Mouse (Mus musculus) lung, embryonic 16.5 days (tissue): ENCODE measurements around the gene Dennd1a. TPM values are rescaled to one million over a fixed set of nuclear protein-coding genes. Genes with fewer than 3 reads are reported as not detected.

Source experiments
- ATAC-seq: fragments of 200-750 bp; cut with Nextera tagmentation; 2 replicates; pipeline ENCODE4 v1.8.0; 2017; ENCODE audit warnings: low read depth, mild to moderate bottlenecking, moderate library complexity
- H3K27ac ChIP-seq: fragments of 300-500 bp; sonication (generic); 2 replicates; pipeline ENCODE4 v1.5.1; 2014; ENCODE audit warnings: mild to moderate bottlenecking, control low read depth, low read length
- H3K27me3 ChIP-seq: fragments of 300-500 bp; sonication (generic); 2 replicates; pipeline ENCODE4 v1.6.1; 2014; ENCODE audit warnings: low read depth, low read length, mixed read lengths; ENCODE audit not compliant: control insufficient read depth, insufficient read depth
- H3K36me3 ChIP-seq: fragments of 300-500 bp; sonication (generic); 2 replicates; pipeline ENCODE4 v1.6.1; 2014; ENCODE audit warnings: low read length; ENCODE audit not compliant: control insufficient read depth, insufficient read depth
- H3K4me1 ChIP-seq: fragments of 300-500 bp; sonication (generic); replicated peaks from 2 replicates; pipeline ENCODE4 v1.6.1; 2014; ENCODE audit warnings: low read length, mixed read lengths; ENCODE audit not compliant: control insufficient read depth, insufficient read depth
- H3K4me2 ChIP-seq: fragments of 300-500 bp; sonication (generic); 2 replicates; pipeline ENCODE4 v1.6.1; 2014; ENCODE audit warnings: low read depth, low read length, control low read depth
- H3K4me3 ChIP-seq: fragments of 300-500 bp; sonication (generic); 2 replicates; pipeline ENCODE4 v1.5.1; 2014; ENCODE audit warnings: mild to moderate bottlenecking, low read length, control low read depth
- H3K9ac ChIP-seq: fragments of 300-500 bp; sonication (generic); 2 replicates; pipeline ENCODE4 v1.6.1; 2014; ENCODE audit warnings: low read length, control low read depth
- H3K9me3 ChIP-seq: fragments of 300-500 bp; sonication (generic); 2 replicates; pipeline ENCODE4 v1.6.1; 2016; ENCODE audit warnings: low read length; ENCODE audit not compliant: control insufficient read depth
- WGBS: fragments of 180-500 bp; shearing (Covaris S2); extraction: QIAGEN DNeasy Blood & Tissue Kit; methylation state at CpG from one replicate; pipeline ENCODE4 v1.1.7; 2014; 5-methylcytosine and 5-hydroxymethylcytosine counted together
- polyA plus RNA-seq: library from polyadenylated mRNA; unstranded; fragments of >200 nt; fragmentation: Nextera tagmentation; extraction: Ambion mirVana; gene quantifications from 2 replicates; pipeline ENCODE4 v1.2.1, GENCODE M21; 2015

Gene Dennd1a
- polyA plus RNA-seq: 11.0 and 11.7 TPM in 2 replicates

DNA sequence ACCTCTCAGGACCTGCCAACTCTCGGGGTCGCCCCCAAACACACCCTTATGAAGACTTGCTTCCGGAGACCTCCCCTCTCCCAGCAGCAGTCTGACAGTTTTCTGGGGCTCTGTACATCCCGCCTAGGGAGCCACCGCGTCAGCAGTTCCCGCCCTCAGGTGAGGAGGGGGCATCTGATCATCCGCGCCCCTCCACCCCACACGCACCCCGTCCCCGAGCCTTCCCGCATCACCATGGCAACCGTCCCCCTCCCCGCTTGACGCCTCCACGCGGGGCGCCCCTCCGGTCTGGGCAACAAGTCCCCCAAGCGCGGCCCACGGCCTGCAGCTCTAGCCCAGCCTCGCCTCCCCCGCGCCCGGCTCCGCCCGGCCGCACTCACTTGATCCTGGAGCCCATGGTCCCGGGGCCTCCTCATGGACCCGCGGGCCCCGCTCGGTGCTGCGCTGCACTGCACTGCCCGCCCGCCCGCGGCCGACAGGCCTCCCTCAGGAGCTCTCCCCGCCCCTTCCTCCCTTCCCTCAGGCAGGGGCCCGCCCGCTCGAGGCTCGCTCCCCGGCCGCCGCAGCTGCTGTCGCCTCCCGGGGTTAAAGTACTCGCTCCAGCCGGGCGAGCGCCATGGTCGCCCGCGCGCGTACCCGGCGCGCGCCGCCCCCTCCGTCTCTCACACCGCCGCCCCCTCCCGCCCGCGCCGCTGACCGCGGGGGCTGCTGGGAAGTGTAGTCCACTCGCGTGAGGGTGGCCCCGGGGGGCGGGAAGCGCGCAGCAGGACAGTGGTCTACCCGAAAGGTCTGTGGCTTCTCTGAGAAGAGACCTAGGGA, at the start of gene Dennd1a:
TSS of gene Dennd1a (minus strand) at position 658 of the 819 bp plus-strand sequence.
- H3K4me3 ChIP-seq: peak within 1 kb of the TSS; percentile 95
- H3K27me3 ChIP-seq: no peaks in the 10 kb centered on the region
- ATAC-seq: peak; percentile 96
- peak within 1 kb of the TSS; percentile 77 for H3K27ac ChIP-seq
- under 1% methylated on average over 58 of the region's 81 CpGs for WGBS
- H3K9ac ChIP-seq: peak within 1 kb of the TSS; percentile 95
- H3K9me3 ChIP-seq: no peaks in the 10 kb centered on the region
- no peaks in the 10 kb centered on the region for H3K36me3 ChIP-seq
- H3K4me2 ChIP-seq: peak within 1 kb of the TSS; percentile 68
- H3K4me1 ChIP-seq: peaks cover 12% of the 10 kb centered on the region

DNA sequence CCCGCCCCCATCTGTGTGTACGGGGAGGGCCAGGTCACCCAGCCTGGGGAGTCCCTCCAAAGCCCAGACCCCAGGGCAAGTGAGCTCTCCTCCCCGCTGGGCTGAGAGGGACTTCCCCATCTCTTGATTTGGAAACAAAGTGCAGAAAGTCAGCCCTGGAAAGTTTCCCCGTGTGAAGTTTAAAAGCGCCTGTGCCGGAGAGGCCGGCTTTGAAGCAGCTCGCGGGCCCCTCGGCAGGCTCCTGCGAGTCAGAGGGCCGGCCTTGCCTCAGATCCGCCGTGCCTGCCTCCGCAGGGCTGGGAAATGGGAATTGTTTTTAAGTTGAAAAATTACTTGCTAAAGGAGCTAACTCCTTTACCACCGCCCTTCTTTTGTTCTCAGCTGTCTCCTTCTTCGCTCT, 49.4 kb upstream of the Dennd1a start:
- 2% methylated on average over 17 of the region's 17 CpGs for WGBS

DNA sequence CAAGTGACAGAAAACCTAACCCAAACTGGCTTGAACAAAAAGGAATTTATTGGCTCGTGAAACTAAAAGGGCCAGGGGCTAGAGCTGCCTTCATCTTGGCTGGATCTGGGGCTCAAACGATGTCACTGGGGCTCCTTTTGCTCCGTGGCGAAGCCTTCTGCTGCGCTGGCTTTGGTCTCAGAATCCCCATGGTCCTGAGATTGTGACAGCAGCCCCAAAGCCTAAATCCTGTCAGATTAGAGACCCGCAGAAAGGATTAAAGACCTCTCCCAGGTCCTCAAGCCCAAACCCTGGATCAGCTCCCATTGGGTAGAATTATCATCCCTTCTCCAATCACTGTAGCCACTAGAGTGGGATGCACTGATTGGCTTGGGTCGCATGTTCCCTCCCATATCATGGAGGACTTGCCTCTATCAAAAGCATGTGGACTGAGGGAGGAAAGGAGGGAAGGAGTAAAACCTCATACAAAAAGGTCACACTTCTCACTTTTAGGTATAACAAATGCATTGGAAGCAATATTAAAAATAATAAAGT, 46.5 kb upstream of the Dennd1a start:
- H3K27ac ChIP-seq: no peak overlapping the region
- no peaks in the 10 kb centered on the region for H3K9me3 ChIP-seq
- H3K4me3 ChIP-seq: no peak overlapping the region
- no peak overlapping the region for H3K9ac ChIP-seq
- 39% methylated on average over 7 of the region's 7 CpGs for WGBS
- H3K27me3 ChIP-seq: peaks cover 59% of the 10 kb centered on the region
- H3K4me2 ChIP-seq: no peak overlapping the region
- no peaks in the 10 kb centered on the region for H3K36me3 ChIP-seq
- H3K4me1 ChIP-seq: no peaks in the 10 kb centered on the region
- ATAC-seq: no peak

More for the DNA sequence above, 49.4 kb upstream of the Dennd1a start:
- no peak overlapping the region for H3K4me2 ChIP-seq
- peaks cover 84% of the 10 kb centered on the region for H3K27me3 ChIP-seq
- no peak overlapping the region for H3K27ac ChIP-seq
- ATAC-seq: no peak
- no peak overlapping the region for H3K9ac ChIP-seq
- H3K36me3 ChIP-seq: no peaks in the 10 kb centered on the region
- no peaks in the 10 kb centered on the region for H3K9me3 ChIP-seq
- peaks cover 11% of the 10 kb centered on the region for H3K4me1 ChIP-seq
- 0 out of 2 replicates have a peak overlapping the region, but pooled peaks have one; percentile 6 for H3K4me3 ChIP-seq

DNA sequence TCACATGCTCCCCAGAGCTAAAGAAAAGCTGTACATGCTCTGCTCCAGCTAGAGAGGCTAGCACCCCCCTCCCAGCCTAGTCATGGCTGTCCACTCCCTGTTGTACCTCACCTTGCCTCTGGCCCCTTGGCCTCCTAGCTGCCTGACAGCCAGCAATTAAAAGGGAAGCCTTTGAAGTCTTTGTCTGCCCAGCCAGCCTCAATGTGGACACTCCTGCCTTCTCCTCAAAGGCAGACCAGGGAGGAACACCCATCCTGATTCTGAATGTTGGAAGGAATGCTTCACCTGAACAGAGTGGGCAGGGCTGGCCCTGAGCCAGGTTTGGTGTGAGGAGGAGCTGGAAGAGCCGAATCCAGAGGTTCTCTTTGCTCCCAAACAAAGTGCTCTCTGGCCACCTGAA, 39.5 kb upstream of the Dennd1a start:
- 0 out of 2 replicates have a peak, but pooled peaks cover 2% of the 10 kb centered on the region for H3K27me3 ChIP-seq
- 33% methylated on average over 1 of the region's 1 CpGs for WGBS
- H3K27ac ChIP-seq: no peak overlapping the region
- no peak overlapping the region for H3K9ac ChIP-seq
- no peaks in the 10 kb centered on the region for H3K4me1 ChIP-seq
- H3K4me3 ChIP-seq: no peak overlapping the region
- H3K36me3 ChIP-seq: no peaks in the 10 kb centered on the region
- H3K9me3 ChIP-seq: no peaks in the 10 kb centered on the region
- ATAC-seq: no peak
- H3K4me2 ChIP-seq: no peak overlapping the region

DNA sequence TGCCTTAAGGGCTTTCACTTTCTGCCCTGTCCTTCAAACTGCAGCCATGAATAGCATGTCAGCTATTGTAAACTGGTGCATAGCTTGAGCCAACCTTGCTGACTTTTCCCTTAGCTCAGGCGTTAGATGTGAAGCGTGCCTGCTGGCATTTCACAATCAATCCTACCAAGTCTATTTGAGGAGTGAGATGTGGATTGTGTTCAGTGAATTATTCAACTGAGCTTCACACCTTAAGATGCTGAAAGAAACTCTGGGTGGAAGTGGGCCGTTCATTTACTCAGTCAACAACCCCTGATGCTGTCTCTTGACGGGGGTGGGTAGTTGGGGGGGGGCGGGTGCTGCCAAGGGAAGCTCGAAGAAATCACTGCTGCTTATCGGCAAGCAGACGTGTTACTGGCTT, 36.2 kb upstream of the Dennd1a start:
- Histone ChIP-seq H3K4me2 (no peak overlapping the region), H3K9me3 (no peaks in the 10 kb centered on the region), H3K4me3 (no peak overlapping the region), H3K9ac (no peak overlapping the region), H3K27me3 (no peaks in the 10 kb centered on the region), H3K4me1 (no peaks in the 10 kb centered on the region), H3K36me3 (no peaks in the 10 kb centered on the region), H3K27ac (no peak overlapping the region)
- 24% methylated on average over 8 of the region's 8 CpGs for WGBS
- no peak for ATAC-seq

DNA sequence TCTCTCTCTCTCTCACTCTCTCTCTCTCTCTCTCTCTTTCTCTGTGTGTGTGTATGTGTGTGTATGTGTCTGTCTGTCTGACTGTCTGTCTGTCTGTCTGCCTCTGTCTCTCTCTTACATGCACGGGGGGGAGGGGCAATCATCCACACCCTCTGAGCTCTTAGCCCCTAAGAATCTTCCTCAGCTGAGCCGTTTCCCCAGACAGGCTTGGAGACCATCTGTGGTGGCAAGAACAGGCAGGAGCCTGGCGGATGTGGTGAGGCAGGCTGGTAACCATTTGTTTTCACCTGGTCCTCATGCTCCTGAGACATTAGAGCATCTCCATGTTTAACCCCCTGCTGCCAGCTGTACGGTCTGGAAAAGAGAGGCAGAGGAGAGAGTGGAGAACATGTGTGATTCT, 33.7 kb upstream of the Dennd1a start:
- Histone ChIP-seq H3K9me3 (no peaks in the 10 kb centered on the region), H3K4me3 (no peak overlapping the region)
- 36% methylated on average over 4 of the region's 4 CpGs for WGBS

DNA sequence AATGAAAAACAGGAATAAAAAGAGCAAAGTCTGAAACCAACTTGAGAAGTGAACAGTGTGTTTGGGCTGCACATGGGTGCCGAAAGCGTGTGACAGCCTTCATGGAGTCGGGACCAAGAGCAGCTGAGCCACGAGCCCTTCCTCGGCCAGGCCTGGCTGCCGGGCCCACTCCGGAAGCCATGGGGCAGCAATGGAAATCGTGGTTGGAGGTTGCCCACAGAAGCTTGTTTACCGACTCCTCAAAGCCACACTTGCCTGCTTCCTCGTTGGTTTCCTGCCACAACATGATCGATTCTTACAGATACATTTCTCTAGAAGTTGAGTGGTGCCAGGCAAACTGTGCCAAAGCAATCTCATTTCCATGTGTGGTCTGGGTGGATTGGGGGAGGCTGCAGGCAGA, 31.9 kb upstream of the Dennd1a start:
- no peak overlapping the region for H3K4me3 ChIP-seq
- WGBS: 73% methylated on average over 11 of the region's 11 CpGs
- H3K27ac ChIP-seq: no peak overlapping the region
- no peak overlapping the region for H3K4me2 ChIP-seq
- no peaks in the 10 kb centered on the region for H3K4me1 ChIP-seq
- ATAC-seq: no peak
- no peaks in the 10 kb centered on the region for H3K9me3 ChIP-seq
- no peaks in the 10 kb centered on the region for H3K36me3 ChIP-seq
- no peak overlapping the region for H3K9ac ChIP-seq
- no peaks in the 10 kb centered on the region; the same call in 1 of the 2 replicates for H3K27me3 ChIP-seq

More for the DNA sequence above, 33.7 kb upstream of the Dennd1a start:
- no peaks in the 10 kb centered on the region for H3K4me1 ChIP-seq
- no peak overlapping the region for H3K27ac ChIP-seq
- no peaks in the 10 kb centered on the region; the same call in 1 of the 2 replicates for H3K27me3 ChIP-seq
- no peak for ATAC-seq
- no peaks in the 10 kb centered on the region for H3K36me3 ChIP-seq
- no peak overlapping the region for H3K4me2 ChIP-seq
- no peak overlapping the region for H3K9ac ChIP-seq

DNA sequence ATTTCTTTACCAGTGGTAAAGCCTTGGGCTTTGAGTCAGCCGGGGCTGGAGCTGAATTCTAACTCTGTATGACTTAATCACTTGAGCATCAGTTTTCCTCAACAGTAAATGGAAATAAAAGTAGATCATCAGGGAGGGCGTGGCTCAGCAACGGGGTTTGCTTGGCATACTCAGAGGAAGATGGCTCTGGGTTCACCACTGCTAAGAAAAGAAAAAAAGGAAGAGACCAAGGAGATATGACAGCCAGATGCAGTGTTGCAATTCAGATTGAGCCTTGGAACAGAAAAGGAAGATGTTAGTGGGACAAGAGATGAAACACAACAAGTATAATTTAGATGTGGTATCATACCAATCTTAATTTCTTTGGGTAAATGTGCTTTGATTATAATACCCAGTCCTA, 26.2 kb upstream of the Dennd1a start:
- WGBS: 43% methylated on average over 3 of the region's 3 CpGs
- Histone ChIP-seq H3K36me3 (no peaks in the 10 kb centered on the region), H3K4me3 (no peak overlapping the region), H3K9ac (no peak overlapping the region), H3K9me3 (no peaks in the 10 kb centered on the region), H3K27ac (no peak overlapping the region), H3K27me3 (no peaks in the 10 kb centered on the region; the same call in 1 of the 2 replicates), H3K4me1 (no peaks in the 10 kb centered on the region), H3K4me2 (no peak overlapping the region)
- no peak for ATAC-seq

DNA sequence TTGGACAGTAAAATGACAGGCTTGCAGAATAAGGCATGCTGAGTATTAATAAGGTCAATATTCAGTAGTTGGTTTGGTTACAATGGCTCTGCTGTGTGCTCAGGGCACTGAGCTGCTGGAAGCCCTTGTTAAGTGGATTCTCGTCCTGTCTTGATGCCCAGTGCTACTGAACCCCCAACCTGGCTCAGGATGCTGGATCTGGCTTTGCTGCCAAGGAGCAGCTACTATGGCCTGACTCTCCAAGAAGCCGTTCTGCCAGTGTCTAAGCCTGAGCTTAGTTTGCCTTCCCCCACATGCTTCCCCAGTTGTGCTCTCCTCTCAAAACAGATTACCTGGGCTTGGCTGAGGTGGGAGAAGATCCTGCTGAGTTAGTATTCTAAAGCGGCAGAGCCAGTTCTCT, 25.7 kb upstream of the Dennd1a start:
- H3K36me3 ChIP-seq: no peaks in the 10 kb centered on the region
- WGBS: 22% methylated on average over 3 of the region's 3 CpGs
- H3K9ac ChIP-seq: no peak overlapping the region
- no peak overlapping the region for H3K4me3 ChIP-seq
- H3K4me2 ChIP-seq: no peak overlapping the region
- no peak for ATAC-seq
- no peak overlapping the region for H3K27ac ChIP-seq
- H3K27me3 ChIP-seq: no peaks in the 10 kb centered on the region; the same call in 1 of the 2 replicates
- H3K9me3 ChIP-seq: no peaks in the 10 kb centered on the region
- H3K4me1 ChIP-seq: no peaks in the 10 kb centered on the region
